Mouse (Mus musculus) liver, embryonic 16.5 days (tissue): Measurements from ENCODE around the gene Rexo2. TPM values are rescaled to one million over a fixed set of nuclear protein-coding genes. Genes with fewer than 3 reads are reported as not detected.

ENCODE experiments used
- ATAC-seq: fragments of 200-750 bp; cut with Nextera tagmentation; 2 replicates; pipeline ENCODE4 v1.8.0; 2017; ENCODE audit warnings: low read depth, mild to moderate bottlenecking, moderate number of reproducible peaks, moderate library complexity
- H3K27ac ChIP-seq: fragments of 300-500 bp; sonication (generic); 2 replicates; pipeline ENCODE4 v1.5.1; 2014; ENCODE audit warnings: mild to moderate bottlenecking, low read length
- H3K27me3 ChIP-seq: fragments of 300-500 bp; sonication (generic); 2 replicates; pipeline ENCODE4 v1.6.1; 2014; ENCODE audit warnings: low read depth, low read length, mixed read lengths; ENCODE audit not compliant: control insufficient read depth, insufficient read depth
- H3K36me3 ChIP-seq: fragments of 300-500 bp; sonication (generic); 2 replicates; pipeline ENCODE4 v1.6.1; 2014; ENCODE audit warnings: mild to moderate bottlenecking; ENCODE audit not compliant: control insufficient read depth, insufficient read depth
- H3K4me1 ChIP-seq: fragments of 300-500 bp; sonication (generic); 2 replicates; pipeline ENCODE4 v1.6.1; 2014; ENCODE audit warnings: low read depth, low read length, mixed read lengths; ENCODE audit not compliant: control insufficient read depth
- H3K4me2 ChIP-seq: fragments of 300-500 bp; sonication (generic); 2 replicates; pipeline ENCODE4 v1.6.1; 2014; ENCODE audit warnings: low read depth, low read length, mixed read lengths
- H3K4me3 ChIP-seq: fragments of 300-500 bp; sonication (generic); 2 replicates; pipeline ENCODE4 v1.5.1; 2014; ENCODE audit warnings: low read depth, mild to moderate bottlenecking, low read length
- H3K9ac ChIP-seq: fragments of 300-500 bp; sonication (generic); 2 replicates; pipeline ENCODE4 v1.6.1; 2014; ENCODE audit warnings: low read depth, low read length
- H3K9me3 ChIP-seq: fragments of 300-500 bp; sonication (generic); replicated peaks from 2 replicates; pipeline ENCODE4 v1.6.1; 2016; ENCODE audit warnings: low read length; ENCODE audit not compliant: control insufficient read depth
- WGBS: fragments of 180-500 bp; shearing (Covaris S2); extraction: QIAGEN DNeasy Blood & Tissue Kit; methylation state at CpG from one replicate; pipeline ENCODE4 v1.1.7; 2014; ENCODE audit not compliant: insufficient replicate concordance; 5-methylcytosine and 5-hydroxymethylcytosine counted together
- polyA plus RNA-seq: library from polyadenylated mRNA; unstranded; fragments of >200 nt; fragmentation: Nextera tagmentation; extraction: Ambion mirVana; gene quantifications from 2 replicates; pipeline ENCODE4 v1.2.1, GENCODE M21; 2015

Rexo2 gene
- polyA plus RNA-seq, 1 experiment from 2014 or later, result 76.8 TPM

DNA sequence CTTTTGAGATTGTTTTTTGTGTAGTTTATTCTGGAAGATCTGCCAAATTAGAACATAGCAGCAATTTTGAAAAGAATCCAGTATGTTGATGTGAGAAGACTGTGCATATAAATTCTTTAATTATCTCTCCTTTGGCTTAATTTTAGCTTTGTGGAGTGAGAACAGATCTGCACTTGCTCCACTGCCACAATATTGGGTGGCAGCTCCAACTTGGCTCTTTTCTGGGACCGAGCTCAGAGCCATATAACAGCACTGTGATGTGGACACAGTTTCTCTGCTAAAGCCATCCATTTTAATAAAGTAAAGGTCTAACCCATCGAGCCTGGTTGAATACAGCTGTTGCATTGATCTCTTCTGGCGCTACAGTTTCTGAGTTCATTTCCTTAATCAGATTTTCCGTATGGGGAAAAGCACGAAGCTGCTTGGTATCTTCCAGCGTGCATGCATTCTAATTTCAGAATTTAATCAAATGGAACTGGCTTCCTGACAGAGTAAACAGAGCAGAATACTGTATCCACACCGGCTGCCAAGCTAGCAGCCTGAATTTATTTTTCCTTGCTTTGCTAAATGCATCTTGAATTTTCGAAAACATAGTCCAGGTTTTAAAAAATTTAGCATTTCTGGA, 24.4 kb upstream of the Rexo2 start:
- no peak overlapping the region for H3K9ac ChIP-seq
- H3K4me1 ChIP-seq, result no peaks in the 10 kb centered on the region
- no peak for ATAC-seq
- no peaks in the 10 kb centered on the region for H3K27me3 ChIP-seq
- no peak overlapping the region for H3K4me2 ChIP-seq
- no peaks in the 10 kb centered on the region for H3K36me3 ChIP-seq
- no peaks in the 10 kb centered on the region for H3K9me3 ChIP-seq
- H3K27ac ChIP-seq, result no peak overlapping the region
- H3K4me3 ChIP-seq, result no peak overlapping the region
- WGBS, result 55% methylated on average over 8 of the region's 8 CpGs

- Histone ChIP-seq H3K36me3 (no peaks in the 10 kb centered on the region), H3K4me3 (no peak overlapping the region), H3K9ac (no peak overlapping the region), H3K9me3 (no peaks in the 10 kb centered on the region), H3K4me2 (no peak overlapping the region), H3K27ac (no peak overlapping the region), H3K27me3 (no peaks in the 10 kb centered on the region), H3K4me1 (no peaks in the 10 kb centered on the region)
- 46% methylated on average over 2 of the region's 2 CpGs for WGBS
- no peak for ATAC-seq
Observed at GRCm38 (mm10) chr9:48503001-48503400, 22.6 kb upstream of the Rexo2 start.

DNA sequence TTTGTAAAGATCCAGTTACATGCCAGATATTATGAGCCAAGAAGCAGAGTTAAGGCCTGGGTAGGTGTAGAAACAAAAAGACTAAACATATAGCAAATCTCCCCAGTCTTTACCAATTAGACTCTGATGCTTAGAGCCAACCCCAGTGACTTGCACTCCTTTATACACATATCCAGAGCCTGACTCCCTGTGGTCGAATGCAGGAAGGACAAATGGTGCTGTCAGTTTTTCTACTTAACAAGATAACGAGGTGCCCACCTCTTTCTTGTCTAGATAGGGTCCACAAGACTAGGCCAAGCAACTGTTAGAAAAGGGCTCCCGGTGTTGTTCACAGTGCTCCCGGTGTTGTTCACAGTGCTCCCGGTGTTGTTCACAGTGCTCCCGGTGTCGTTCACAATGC, 20.8 kb upstream of the Rexo2 start:
- Histone ChIP-seq H3K36me3 (no peaks in the 10 kb centered on the region), H3K27ac (no peak overlapping the region), H3K4me2 (no peak overlapping the region), H3K9ac (no peak overlapping the region), H3K4me3 (no peak overlapping the region), H3K27me3 (no peaks in the 10 kb centered on the region), H3K9me3 (no peaks in the 10 kb centered on the region), H3K4me1 (peaks cover 1% of the 10 kb centered on the region)
- 65% methylated on average over 7 of the region's 7 CpGs for WGBS
- ATAC-seq, result no peak

DNA sequence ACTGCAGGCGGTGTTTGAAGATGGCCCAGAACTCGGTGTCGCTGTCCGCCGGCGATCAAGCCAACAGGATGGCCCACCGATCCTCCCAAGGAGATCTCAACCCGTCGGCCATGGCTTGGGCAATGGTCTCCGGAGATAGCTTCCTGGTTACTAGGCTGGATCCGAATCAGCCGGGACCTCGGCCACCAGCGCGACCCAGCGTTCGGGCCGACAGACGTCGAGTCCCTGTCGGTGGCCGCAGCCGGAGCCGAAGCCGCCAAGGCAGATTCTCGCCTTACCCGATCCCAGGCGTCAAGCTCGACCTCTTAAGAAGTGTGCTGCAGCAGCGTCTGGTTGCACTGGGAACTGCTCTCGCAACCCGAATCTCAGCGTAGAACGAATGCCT, 15.1 kb upstream of the Rexo2 start:
- peak; percentile 35 for ATAC-seq
- H3K4me3 ChIP-seq, result peak overlapping the region; percentile 81
- WGBS, result 3% methylated on average over 34 of the region's 34 CpGs

DNA sequence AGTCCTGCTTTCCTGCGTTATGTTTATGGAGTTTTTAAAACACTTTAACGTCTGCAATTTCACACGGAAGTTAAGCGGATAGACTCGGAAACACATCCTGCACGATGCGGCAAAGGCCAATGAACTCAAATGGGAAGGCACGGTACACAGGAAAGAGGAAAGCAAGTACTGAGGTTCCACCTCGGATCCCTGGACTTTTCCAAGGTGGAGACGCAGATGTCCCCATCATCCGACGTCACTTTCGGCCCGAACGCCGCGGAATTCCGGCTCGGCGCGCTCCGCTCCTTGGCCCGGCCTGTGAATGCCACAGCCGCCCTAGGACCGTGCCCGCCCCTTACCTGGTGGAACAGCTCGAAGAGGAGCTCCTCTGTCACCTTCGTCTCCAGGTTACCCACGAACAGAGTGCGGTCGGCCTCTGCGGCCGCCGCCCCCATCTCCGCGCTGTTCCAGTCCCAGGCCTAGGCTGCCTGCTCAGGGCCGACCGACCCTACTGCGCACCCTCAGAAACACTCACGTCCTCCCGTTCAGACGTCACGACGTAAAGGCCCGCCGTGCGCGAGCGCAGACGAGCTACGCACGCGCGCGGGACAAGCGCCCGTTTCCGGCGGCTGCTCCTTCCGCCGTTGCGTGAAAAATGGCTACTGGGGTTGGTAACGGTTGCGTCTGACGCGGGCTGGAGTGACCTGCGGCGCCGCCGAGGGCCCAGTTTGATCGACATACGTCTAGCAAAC, 14.6 kb upstream of the Rexo2 start, which contains the start of the genes Rbm7 and Gm5617:
Rbm7 (minus strand) TSS at position 483 of the 731 bp plus-strand sequence.
Gm5617 (plus strand) TSS at position 626 of the 731 bp plus-strand sequence.
- peaks cover 15% of the 10 kb centered on the region for H3K4me1 ChIP-seq
- H3K4me3 ChIP-seq, result peak within 1 kb of the TSS; percentile 81
- H3K9me3 ChIP-seq, result no peaks in the 10 kb centered on the region
- H3K27ac ChIP-seq, result peak within 1 kb of the TSS; percentile 88
- peak within 1 kb of the TSS; percentile 92 for H3K9ac ChIP-seq
- no peaks in the 10 kb centered on the region for H3K27me3 ChIP-seq
- H3K36me3 ChIP-seq, result peaks cover 22% of the 10 kb centered on the region
- WGBS, result under 1% methylated on average over 72 of the region's 72 CpGs
- peak within 1 kb of the TSS; percentile 91 for H3K4me2 ChIP-seq
- peak; percentile 100 for ATAC-seq

More for the DNA sequence above, 15.1 kb upstream of the Rexo2 start:
- Histone ChIP-seq H3K9me3 (no peaks in the 10 kb centered on the region), H3K9ac (peak overlapping the region; percentile 92), H3K4me1 (peaks cover 15% of the 10 kb centered on the region), H3K4me2 (peak overlapping the region; percentile 91), H3K27me3 (no peaks in the 10 kb centered on the region), H3K36me3 (peaks cover 18% of the 10 kb centered on the region), H3K27ac (peak overlapping the region; percentile 88)

- Histone ChIP-seq H3K36me3 (no peaks in the 10 kb centered on the region), H3K27me3 (no peaks in the 10 kb centered on the region), H3K4me1 (peaks cover 14% of the 10 kb centered on the region), H3K9ac (peak overlapping the region; percentile 87; the same call in 1 of the 2 replicates), H3K9me3 (no peaks in the 10 kb centered on the region), H3K4me2 (peak overlapping the region; percentile 98), H3K27ac (no peak overlapping the region), H3K4me3 (peak overlapping the region; percentile 85)
- ATAC-seq, result no peak
- 36% methylated on average over 20 of the region's 20 CpGs for WGBS
Observed at GRCm38 (mm10) chr9:48481214-48482134, 1.1 kb upstream of the Rexo2 start.

- WGBS, result 5% methylated on average over 23 of the region's 25 CpGs
- peak; percentile 6; the same call in 1 of the 2 replicates for ATAC-seq
Observed at GRCm38 (mm10) chr9:48479838-48480410, 499 bp downstream of the Rexo2 start.

GRCm38 (mm10) chr9:48478808-48479207, 1.6 kb downstream of the Rexo2 start:
- Histone ChIP-seq H3K27me3 (no peaks in the 10 kb centered on the region), H3K4me1 (peaks cover 14% of the 10 kb centered on the region), H3K27ac (no peak overlapping the region), H3K9me3 (no peaks in the 10 kb centered on the region), H3K9ac (no peak overlapping the region), H3K4me3 (no peak overlapping the region), H3K36me3 (no peaks in the 10 kb centered on the region), H3K4me2 (no peak overlapping the region)
- ATAC-seq, result no peak
- 52% methylated on average over 4 of the region's 4 CpGs for WGBS

More at GRCm38 (mm10) chr9:48479838-48480410, 499 bp downstream of the Rexo2 start:
- no peaks in the 10 kb centered on the region for H3K9me3 ChIP-seq
- no peaks in the 10 kb centered on the region for H3K27me3 ChIP-seq
- H3K4me2 ChIP-seq, result peak overlapping the region; percentile 98
- H3K36me3 ChIP-seq, result no peaks in the 10 kb centered on the region
- H3K9ac ChIP-seq, result peak overlapping the region; percentile 87
- peak overlapping the region; percentile 70 for H3K27ac ChIP-seq
- H3K4me3 ChIP-seq, result peak overlapping the region; percentile 85
- H3K4me1 ChIP-seq, result peaks cover 14% of the 10 kb centered on the region
